Mouse (Mus musculus) olfactory bulb, adult 2 months (tissue): Measurements from ENCODE around the gene Gramd1a.

Source experiments
- CTCF ChIP-seq: fragments of 200-500 bp; IDR thresholded peaks from 2 replicates; pipeline ENCODE4 v1.5.1; 2012; ENCODE audit warnings: low read depth, mild to moderate bottlenecking, low read length, moderate library complexity; ENCODE audit not compliant: insufficient read depth
- POLR2A ChIP-seq: fragments of 200-500 bp; IDR thresholded peaks from 2 replicates; pipeline ENCODE4 v1.6.1; 2012; ENCODE audit warnings: mild to moderate bottlenecking, low read depth, low read length, moderate library complexity; ENCODE audit not compliant: insufficient read depth

GRCm38 (mm10) chr7:31123697-31124096 is 32.0 kb downstream of the Gramd1a start:
- TF ChIP-seq POLR2A (no peak), CTCF (no peak)
